Comparison of ENCODE assay signal across 24 mouse cellular contexts in genomic region chr7:137141386-137141785, GRCm38 (mm10).
DNase-seq lines count a peak whose midpoint lies in the region; ATAC-seq lines count a peak whose summit lies in the region.
"Had no signal": no experiment of that assay in that cellular context is flagged by ENCODE, and none has a peak within 500 bp of the region (broad histone marks: within the 10 kb centered on the region; RNA-seq: fewer than 3 reads in every experiment).

No protein-coding gene starts in this region.

- no peaks in the 10 kb centered on the region for H3K4me1 ChIP-seq in intestine, embryonic 16.5 days (ENCODE audit: control insufficient read depth, insufficient read depth, low read length)
- H3K4me1 ChIP-seq in forebrain, embryonic 15.5 days: no peaks in the 10 kb centered on the region

- peak; percentile 48 for ATAC-seq in intestine, embryonic 16.5 days
- no peak for ATAC-seq in forebrain, embryonic 15.5 days (replicated peaks)
- ATAC-seq: activated CD4-positive, CD25-positive, alpha-beta regulatory T cell, adult 4 months; forebrain, embryonic 13.5 days; forebrain, postnatal 0 days; hindbrain, postnatal 0 days; inflammation-experienced regulatory T-cells, adult 6 months had no signal

- no peak overlapping the region for H3K9ac ChIP-seq in intestine, embryonic 16.5 days (ENCODE audit: low read depth, low read length)
- no peak overlapping the region for H3K9ac ChIP-seq in forebrain, embryonic 15.5 days (replicated peaks)
- H3K9ac ChIP-seq: forebrain, embryonic 13.5 days; forebrain, postnatal 0 days; hindbrain, embryonic 14.5 days had no signal

- no peak overlapping the region for H3K4me3 ChIP-seq in intestine, embryonic 16.5 days (ENCODE audit: low read length)
- H3K4me3 ChIP-seq in forebrain, embryonic 15.5 days: no peak overlapping the region
- H3K4me3 ChIP-seq: forebrain, embryonic 10.5 days; forebrain, embryonic 13.5 days; gastrocnemius, adult 2 months had no signal

- peak; percentile 6 for DNase-seq in ovary, adult 18-20 months (ENCODE audit: low spot score)
- DNase-seq in ovary, postnatal 14 days (ENCODE audit: low spot score): no peak
- DNase-seq in adrenal gland, adult 2 months: peak; percentile 69
- DNase-seq in adrenal gland, postnatal 14 days: peak; percentile 70
- no peak for DNase-seq in cerebellum, adult 18-20 months
- DNase-seq in heart, postnatal 25 days (ENCODE audit: low spot score): no peak
- DNase-seq: cerebellum, adult 11-12 months; cerebellum, adult 9-10 months; cerebellum, postnatal 14 days; forebrain, postnatal 0 days; gastrocnemius, adult 2 months; gastrocnemius, postnatal 14 days; heart, adult 11 months; heart, postnatal 36 days; kidney, adult 18-20 months had no signal

- H3K27ac ChIP-seq in intestine, embryonic 16.5 days (ENCODE audit: low read length): no peak overlapping the region
- H3K27ac ChIP-seq in forebrain, embryonic 15.5 days (replicated peaks): no peak overlapping the region
- H3K27ac ChIP-seq: forebrain, embryonic 10.5 days; forebrain, embryonic 13.5 days; gastrocnemius, adult 2 months; hindbrain, embryonic 14.5 days; hindbrain, postnatal 0 days had no signal

- WGBS in intestine, embryonic 16.5 days: 40% methylated on average over 3 of the region's 3 CpGs
- 48% methylated on average over 3 of the region's 3 CpGs for WGBS in forebrain, embryonic 15.5 days

- H3K27me3 ChIP-seq in intestine, embryonic 16.5 days (replicated peaks; ENCODE audit: control insufficient read depth, insufficient read depth, low read length): no peaks in the 10 kb centered on the region
- no peaks in the 10 kb centered on the region for H3K27me3 ChIP-seq in forebrain, embryonic 15.5 days

- H3K36me3 ChIP-seq in intestine, embryonic 16.5 days (ENCODE audit: control insufficient read depth, insufficient read depth, low read length): no peaks in the 10 kb centered on the region
- H3K36me3 ChIP-seq in forebrain, embryonic 15.5 days: no peaks in the 10 kb centered on the region
- H3K36me3 ChIP-seq: forebrain, embryonic 10.5 days had no signal

- no peaks in the 10 kb centered on the region for H3K9me3 ChIP-seq in intestine, embryonic 16.5 days (ENCODE audit: control insufficient read depth, low read length)
- no peaks in the 10 kb centered on the region for H3K9me3 ChIP-seq in forebrain, embryonic 15.5 days
- H3K9me3 ChIP-seq: forebrain, embryonic 13.5 days had no signal

- intact Hi-C loops in heart, postnatal 25 days (cut with DNase I): no loop called here

- no peak overlapping the region for H3K4me2 ChIP-seq in intestine, embryonic 16.5 days (ENCODE audit: low read depth, low read length)
- no peak overlapping the region for H3K4me2 ChIP-seq in forebrain, embryonic 15.5 days (replicated peaks)
- H3K4me2 ChIP-seq: forebrain, embryonic 13.5 days; heart, embryonic 11.5 days; hindbrain, embryonic 14.5 days had no signal

Comparison
In these comparisons a context has a peak if more than half of its experiments do, and no peak if none do; other contexts are left out.
1. DNase-seq: peak in ovary, adult 18-20 months (single experiment), adrenal gland, adult 2 months (single experiment) and adrenal gland, postnatal 14 days (single experiment); none in ovary, postnatal 14 days (single experiment), cerebellum, adult 18-20 months (0 of 2) and heart, postnatal 25 days (single experiment).